Mouse (Mus musculus) megakaryocyte, embryonic 14.5 days (primary cell): ENCODE results near the gene Nova2.

ENCODE experiments used
- FLI1 ChIP-seq: IDR thresholded peaks from 2 replicates; pipeline ENCODE4 v1.6.1; 2012; ENCODE audit warnings: low read length, inconsistent platforms, mixed read lengths
- GATA1 ChIP-seq: IDR thresholded peaks from 3 replicates; pipeline ENCODE4 v1.6.1; 2012; ENCODE audit warnings: mixed read lengths, low read length, inconsistent platforms, borderline replicate concordance

GRCm38 (mm10) chr7:18962171-18962792, 36.6 kb downstream of the Nova2 start:
- TF ChIP-seq GATA1 (no peak), FLI1 (no peak)
